Mouse (Mus musculus): Measurements from ENCODE around the gene Icmt.

- no peak for TF ChIP-seq USF2 (IDR thresholded peaks at IDR 0.05; ENCODE audit: borderline replicate concordance in 1 of 2, insufficient read depth in 1 of 2, low read depth in 1 of 2, low read length in 2 of 2)
- no peak for TF ChIP-seq POLR2A (IDR thresholded peaks at IDR 0.05; ENCODE audit: control insufficient read depth in 1 of 2, insufficient read depth in 1 of 2, low read depth in 1 of 2, low read length in 2 of 2, poor library complexity in 1 of 2)
- TF ChIP-seq GABPA (IDR thresholded peaks at IDR 0.05; ENCODE audit: low read depth, low read length): no peak
- TF ChIP-seq ZC3H11A (IDR thresholded peaks at IDR 0.05; ENCODE audit: low read depth, low read length): no peak
- TF ChIP-seq ELF1 (IDR thresholded peaks at IDR 0.05; ENCODE audit: low read depth, low read length): no peak
- TF ChIP-seq NELFE (IDR thresholded peaks at IDR 0.05; ENCODE audit: low read depth, low read length): no peak
- no peak for TF ChIP-seq TBP (IDR thresholded peaks at IDR 0.05; ENCODE audit: low read depth, low read length)
- TF ChIP-seq MEF2A (IDR thresholded peaks at IDR 0.05; ENCODE audit: extremely low read depth, insufficient replicate concordance, low read depth, low read length, poor library complexity, severe bottlenecking): no peak
- no peak for TF ChIP-seq EP300 (IDR thresholded peaks at IDR 0.05; ENCODE audit: low read depth in 1 of 2, low read length in 2 of 2)
- TF ChIP-seq CTCF (IDR thresholded peaks at IDR 0.05 in 2 of 3, conservative IDR thresholded peaks at IDR 0.05 in 1 of 3; ENCODE audit: control insufficient read depth in 1 of 3, insufficient read depth in 1 of 3, low read depth in 2 of 3, low read length in 3 of 3, poor library complexity in 1 of 3, severe bottlenecking in 1 of 3): no peak
- TF ChIP-seq SIN3A (IDR thresholded peaks at IDR 0.05; ENCODE audit: low read length): no peak
These were observed 33.4 kb upstream of the Icmt start for GRCm38 (mm10) chr4:152263512-152264176.

Data from MEL (cell line).